In the genomic region with DNA sequence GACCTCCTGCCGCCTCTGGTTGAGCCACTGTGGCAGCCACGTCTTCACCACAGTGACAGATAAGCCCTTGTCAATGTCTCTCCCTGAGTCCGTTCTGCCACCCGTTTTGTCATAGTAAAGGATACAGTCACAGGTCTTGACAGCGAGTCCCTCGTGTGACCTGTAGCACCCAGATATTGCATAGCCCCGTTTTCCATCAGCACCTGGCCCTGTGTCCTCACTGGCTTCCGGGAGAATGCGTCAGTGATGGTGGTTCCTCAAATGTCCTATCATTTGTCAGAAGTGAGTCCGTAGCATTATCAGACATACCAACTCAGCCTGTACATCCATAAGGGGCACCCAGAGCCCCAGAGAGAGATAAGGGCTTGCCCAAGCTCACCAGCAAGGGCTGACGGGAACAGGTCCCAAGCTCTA, we compare ENCODE assay signal across 11 mouse cellular contexts. TPM values are rescaled to one million over a fixed set of nuclear protein-coding genes. Genes with fewer than 3 reads are reported as not detected.
DNase-seq lines count a peak whose midpoint lies in the region; ATAC-seq and TF ChIP-seq lines count a peak whose summit lies in the region.
"Had no signal": no experiment of that assay in that cellular context is flagged by ENCODE, and none has a peak within 500 bp of the region (broad histone marks: within the 10 kb centered on the region; RNA-seq: fewer than 3 reads in every experiment).

No protein-coding gene starts in this region.

- no peak for TF ChIP-seq POLR2A in myocyte (IDR thresholded peaks at IDR 0.05; ENCODE audit: insufficient read length, low read depth)

- H3K36me3 ChIP-seq in lung, embryonic 15.5 days = peaks cover 43% of the 10 kb centered on the region
- peaks cover 27% of the 10 kb centered on the region for H3K36me3 ChIP-seq in intestine, postnatal 0 days (ENCODE audit: control insufficient read depth, insufficient read depth)
- peaks cover 32% of the 10 kb centered on the region for H3K36me3 ChIP-seq in myocyte (ENCODE audit: control insufficient read depth, insufficient read depth)

- H3ac ChIP-seq in myocyte (ENCODE audit: control insufficient read depth, insufficient read length) = no peak overlapping the region

- TF ChIP-seq CTCF in intestine, postnatal 0 days (IDR thresholded peaks at IDR 0.05; ENCODE audit: low read depth) = no peak

- H3K9me3 ChIP-seq in lung, embryonic 15.5 days = no peaks in the 10 kb centered on the region; the same call in 1 of the 2 replicates
- 0 out of 2 replicates have a peak, but pooled peaks cover 5% of the 10 kb centered on the region for H3K9me3 ChIP-seq in intestine, postnatal 0 days (ENCODE audit: control insufficient read depth)
- H3K9me3 ChIP-seq: hindbrain, embryonic 15.5 days had no signal

- DNase-seq in lung, postnatal 4 days = no peak
- peak; percentile 43 for DNase-seq in c-Kit-positive CD71-negative TER-119-negative erythroid progenitor cells, embryonic 14.5 days (ENCODE audit: low read depth)
- no peak for DNase-seq in retina, postnatal 1 day
- no peak for DNase-seq in left cerebral cortex, adult 9 months (ENCODE audit: low spot score in 2 of 2)
- DNase-seq: forebrain, postnatal 0 days; lung, adult 2 months had no signal

- no peaks in the 10 kb centered on the region for H3K27me3 ChIP-seq in lung, embryonic 15.5 days
- H3K27me3 ChIP-seq in intestine, postnatal 0 days (replicated peaks; ENCODE audit: control insufficient read depth, insufficient read depth, low read length) = no peaks in the 10 kb centered on the region
- no peaks in the 10 kb centered on the region for H3K27me3 ChIP-seq in myocyte (ENCODE audit: control insufficient read depth, insufficient read depth, insufficient read length)
- H3K27me3 ChIP-seq: hindbrain, embryonic 15.5 days had no signal

- H3K4me2 ChIP-seq in lung, embryonic 15.5 days = no peak overlapping the region
- no peak overlapping the region; the same call in 1 of the 2 replicates for H3K4me2 ChIP-seq in intestine, postnatal 0 days (replicated peaks; ENCODE audit: low read depth)
- peak overlapping the region; percentile 92 for H3K4me2 ChIP-seq in myocyte (ENCODE audit: low read depth)
- H3K4me2 ChIP-seq: hindbrain, embryonic 15.5 days had no signal

- no peak overlapping the region for H3K4me3 ChIP-seq in lung, embryonic 15.5 days
- H3K4me3 ChIP-seq in intestine, postnatal 0 days (ENCODE audit: low read depth, low read length) = no peak overlapping the region
- H3K4me3 ChIP-seq in myocyte = peak overlapping the region; percentile 7
- H3K4me3 ChIP-seq: hindbrain, embryonic 15.5 days had no signal

- WGBS in lung, embryonic 15.5 days = 69% methylated on average over 11 of the region's 11 CpGs
- 66% methylated on average over 11 of the region's 11 CpGs for WGBS in intestine, postnatal 0 days

- no peak for ATAC-seq in lung, embryonic 15.5 days (ENCODE audit: borderline replicate concordance, extremely low read depth, low FRiP score, low TSS enrichment)
- 0 out of 2 replicates have a peak, but pooled peaks have one; percentile 1 for ATAC-seq in intestine, postnatal 0 days
- ATAC-seq in CD4-positive, CD25-positive, alpha-beta regulatory T cell, adult 4 months = no peak
- ATAC-seq: forebrain, postnatal 0 days had no signal

- peak overlapping the region; percentile 93; the same call in 1 of the 2 replicates for H3K27ac ChIP-seq in lung, embryonic 15.5 days
- H3K27ac ChIP-seq in intestine, postnatal 0 days (ENCODE audit: low read depth, low read length) = peak overlapping the region; percentile 55
- H3K27ac ChIP-seq: hindbrain, embryonic 15.5 days had no signal

- H3K79me2 ChIP-seq in myocyte (ENCODE audit: control insufficient read depth, insufficient read depth) = no peaks in the 10 kb centered on the region

- peaks cover 31% of the 10 kb centered on the region for H3K4me1 ChIP-seq in lung, embryonic 15.5 days
- H3K4me1 ChIP-seq in intestine, postnatal 0 days (replicated peaks; ENCODE audit: control insufficient read depth, insufficient read depth, low read length) = peaks cover 7% of the 10 kb centered on the region; the same call in 1 of the 2 replicates
- H3K4me1 ChIP-seq: hindbrain, embryonic 15.5 days had no signal

- no peak overlapping the region for H3K9ac ChIP-seq in lung, embryonic 15.5 days
- H3K9ac ChIP-seq in intestine, postnatal 0 days (ENCODE audit: low read depth, low read length) = no peak overlapping the region
- H3K9ac ChIP-seq: forebrain, postnatal 0 days; hindbrain, embryonic 15.5 days had no signal

TF ChIP-seq in myocyte, 11 proteins besides CTCF, POLR2A, EP300 and RAD21:
- TF ChIP-seq TCF3 (IDR thresholded peaks at IDR 0.05; ENCODE audit: insufficient read length, low read depth) = no peak
- no peak for TF ChIP-seq USF1 (IDR thresholded peaks at IDR 0.05; ENCODE audit: low read depth)
- TF ChIP-seq SRF (IDR thresholded peaks at IDR 0.05; ENCODE audit: control insufficient read depth, insufficient read length, low read depth) = no peak
- TF ChIP-seq MAX (IDR thresholded peaks at IDR 0.05; ENCODE audit: low read depth) = no peak
- TF ChIP-seq POLR2AphosphoS2 (IDR thresholded peaks at IDR 0.05; ENCODE audit: insufficient read length, low read depth) = no peak
- TF ChIP-seq REST (IDR thresholded peaks at IDR 0.05; ENCODE audit: insufficient read depth, insufficient read length) = no peak
- TF ChIP-seq E2F4 (IDR thresholded peaks at IDR 0.05; ENCODE audit: insufficient read depth) = no peak
- TF ChIP-seq CEBPB (IDR thresholded peaks at IDR 0.05; ENCODE audit: insufficient read depth, poor library complexity, severe bottlenecking) = no peak
- TF ChIP-seq MYOG (IDR thresholded peaks at IDR 0.05; ENCODE audit: control insufficient read depth in 1 of 3, insufficient read depth in 1 of 3, insufficient read length in 2 of 3, low read depth in 2 of 3) = no peak
- TF ChIP-seq TCF12 (IDR thresholded peaks at IDR 0.05; ENCODE audit: insufficient read depth, poor library complexity, severe bottlenecking) = no peak
TF ChIP-seq in myocyte: peak in this region for 0.

RNA-seq across cellular contexts. Expression of a gene that starts 38.7 kb away (rescaled TPM):
- 199 and 209 TPM in 2 replicates for polyA plus RNA-seq in lung, embryonic 15.5 days (2015; fragmentation: Nextera tagmentation; extraction: Ambion mirVana)
- 113 and 126 TPM in 2 replicates for polyA plus RNA-seq in intestine, postnatal 0 days (2015; fragmentation: Nextera tagmentation; extraction: Ambion mirVana)
- polyA plus RNA-seq in myocyte (2012; fragmentation: generic; extraction: Trizol) = 41.3 TPM
- 100 to 1,000 TPM; 229 to 232 TPM for polyA plus RNA-seq in CD4-positive, CD25-positive, alpha-beta regulatory T cell, adult 4 months (2017; shearing (Covaris generic))

RNA-seq across cellular contexts. Expression of a gene that starts 41.8 kb away (rescaled TPM):
- 181 and 185 TPM in 2 replicates for polyA plus RNA-seq in lung, embryonic 15.5 days (2015; fragmentation: Nextera tagmentation; extraction: Ambion mirVana)
- polyA plus RNA-seq in intestine, postnatal 0 days (2015; fragmentation: Nextera tagmentation; extraction: Ambion mirVana) = 66.9 and 67.9 TPM in 2 replicates
- 250 TPM for polyA plus RNA-seq in myocyte (2012; fragmentation: generic; extraction: Trizol)
- 1 to 10 TPM; 7.0 to 8.0 TPM for polyA plus RNA-seq in CD4-positive, CD25-positive, alpha-beta regulatory T cell, adult 4 months (2017; shearing (Covaris generic))
